Mouse (Mus musculus): ENCODE measurements at regions not wholly inside any gene's neighbourhood (a gene's known extent, or its start where the extent isn't known, plus 50 kb on each side); places are given as distances from the start of the nearest gene placed in this dataset.

- Histone ChIP-seq H3K4me2 (ENCODE audit: low read depth, low read length) (no peak overlapping the region), H3K36me3 (ENCODE audit: control insufficient read depth, insufficient read depth, low read length) (no peaks in the 10 kb centered on the region)
Observed at GRCm38 (mm10) chr17:9942171-9942570, 272.7 kb upstream of the Pabpc6 start.

GRCm38 (mm10) chr17:9939576-9939975, 270.1 kb upstream of the Pabpc6 start:
- WGBS, result 60% methylated on average over 6 of the region's 6 CpGs
- Histone ChIP-seq H3K9ac (replicated peaks; ENCODE audit: low read depth, low read length) (no peak overlapping the region), H3K4me1 (ENCODE audit: control insufficient read depth, insufficient read depth, low read length) (no peaks in the 10 kb centered on the region), H3K9me3 (ENCODE audit: control insufficient read depth, low read length) (no peaks in the 10 kb centered on the region), H3K27ac (ENCODE audit: low read depth, low read length) (no peak overlapping the region), H3K4me2 (ENCODE audit: low read depth, low read length) (no peak overlapping the region), H3K27me3 (ENCODE audit: control insufficient read depth, insufficient read depth, low read length) (no peaks in the 10 kb centered on the region), H3K4me3 (ENCODE audit: low read depth, low read length) (no peak overlapping the region), H3K36me3 (ENCODE audit: control insufficient read depth, insufficient read depth, low read length) (no peaks in the 10 kb centered on the region)
- ATAC-seq (ENCODE audit: low read depth), result no peak

More at GRCm38 (mm10) chr17:9942171-9942570, 272.7 kb upstream of the Pabpc6 start:
- ATAC-seq (ENCODE audit: low read depth), result no peak
- Histone ChIP-seq H3K27me3 (ENCODE audit: control insufficient read depth, insufficient read depth, low read length) (no peaks in the 10 kb centered on the region), H3K4me1 (ENCODE audit: control insufficient read depth, insufficient read depth, low read length) (no peaks in the 10 kb centered on the region), H3K27ac (ENCODE audit: low read depth, low read length) (no peak overlapping the region), H3K9me3 (ENCODE audit: control insufficient read depth, low read length) (no peaks in the 10 kb centered on the region), H3K9ac (replicated peaks; ENCODE audit: low read depth, low read length) (no peak overlapping the region), H3K4me3 (ENCODE audit: low read depth, low read length) (no peak overlapping the region)
- WGBS, result 90% methylated on average over 4 of the region's 4 CpGs

GRCm38 (mm10) chr17:9938426-9938825, 268.9 kb upstream of the Pabpc6 start:
- Histone ChIP-seq H3K36me3 (ENCODE audit: control insufficient read depth, insufficient read depth, low read length) (no peaks in the 10 kb centered on the region), H3K9me3 (ENCODE audit: control insufficient read depth, low read length) (no peaks in the 10 kb centered on the region), H3K9ac (replicated peaks; ENCODE audit: low read depth, low read length) (no peak overlapping the region), H3K4me3 (ENCODE audit: low read depth, low read length) (no peak overlapping the region), H3K4me2 (ENCODE audit: low read depth, low read length) (no peak overlapping the region), H3K4me1 (ENCODE audit: control insufficient read depth, insufficient read depth, low read length) (no peaks in the 10 kb centered on the region), H3K27me3 (ENCODE audit: control insufficient read depth, insufficient read depth, low read length) (no peaks in the 10 kb centered on the region), H3K27ac (ENCODE audit: low read depth, low read length) (no peak overlapping the region)
- ATAC-seq (ENCODE audit: low read depth), result no peak
- WGBS, result 51% methylated on average over 10 of the region's 10 CpGs

- H3K36me3 ChIP-seq (ENCODE audit: control insufficient read depth, insufficient read depth, low read length), result no peaks in the 10 kb centered on the region
- H3K4me2 ChIP-seq (ENCODE audit: low read depth, low read length), result no peak overlapping the region
- H3K9me3 ChIP-seq (ENCODE audit: control insufficient read depth, low read length), result no peaks in the 10 kb centered on the region
- no peaks in the 10 kb centered on the region for H3K27me3 ChIP-seq (ENCODE audit: control insufficient read depth, insufficient read depth, low read length)
- no peak for ATAC-seq (ENCODE audit: low read depth)
- H3K4me1 ChIP-seq (ENCODE audit: control insufficient read depth, insufficient read depth, low read length), result no peaks in the 10 kb centered on the region
- H3K27ac ChIP-seq (ENCODE audit: low read depth, low read length), result no peak overlapping the region
- 72% methylated on average over 5 of the region's 5 CpGs for WGBS
- no peak overlapping the region for H3K4me3 ChIP-seq (ENCODE audit: low read depth, low read length)
- H3K9ac ChIP-seq (replicated peaks; ENCODE audit: low read depth, low read length), result no peak overlapping the region
Observed at GRCm38 (mm10) chr17:9937211-9937610, 267.7 kb upstream of the Pabpc6 start.

- H3K9me3 ChIP-seq (ENCODE audit: control insufficient read depth, low read length), result no peaks in the 10 kb centered on the region
- no peaks in the 10 kb centered on the region for H3K4me1 ChIP-seq (ENCODE audit: control insufficient read depth, insufficient read depth, low read length)
- H3K4me3 ChIP-seq (ENCODE audit: low read depth, low read length), result no peak overlapping the region
- H3K27me3 ChIP-seq (ENCODE audit: control insufficient read depth, insufficient read depth, low read length), result no peaks in the 10 kb centered on the region
- no peak overlapping the region for H3K27ac ChIP-seq (ENCODE audit: low read depth, low read length)
- 82% methylated on average over 8 of the region's 8 CpGs for WGBS
- no peaks in the 10 kb centered on the region for H3K36me3 ChIP-seq (ENCODE audit: control insufficient read depth, insufficient read depth, low read length)
- no peak overlapping the region for H3K4me2 ChIP-seq (ENCODE audit: low read depth, low read length)
- ATAC-seq (ENCODE audit: low read depth), result no peak
- H3K9ac ChIP-seq (replicated peaks; ENCODE audit: low read depth, low read length), result no peak overlapping the region
Observed at GRCm38 (mm10) chr17:9932186-9932585, 262.7 kb upstream of the Pabpc6 start.

- Histone ChIP-seq H3K27me3 (ENCODE audit: control insufficient read depth, insufficient read depth, low read length) (no peaks in the 10 kb centered on the region), H3K4me2 (ENCODE audit: low read depth, low read length) (no peak overlapping the region), H3K9ac (replicated peaks; ENCODE audit: low read depth, low read length) (no peak overlapping the region), H3K9me3 (ENCODE audit: control insufficient read depth, low read length) (no peaks in the 10 kb centered on the region), H3K27ac (ENCODE audit: low read depth, low read length) (no peak overlapping the region), H3K4me1 (ENCODE audit: control insufficient read depth, insufficient read depth, low read length) (no peaks in the 10 kb centered on the region), H3K36me3 (ENCODE audit: control insufficient read depth, insufficient read depth, low read length) (no peaks in the 10 kb centered on the region), H3K4me3 (ENCODE audit: low read depth, low read length) (no peak overlapping the region)
- 90% methylated on average over 6 of the region's 6 CpGs for WGBS
- ATAC-seq (ENCODE audit: low read depth), result no peak
Observed at GRCm38 (mm10) chr17:9931526-9931925, 262.0 kb upstream of the Pabpc6 start.

- Histone ChIP-seq H3K4me2 (ENCODE audit: low read depth, low read length) (no peak overlapping the region), H3K27ac (ENCODE audit: low read depth, low read length) (no peak overlapping the region), H3K27me3 (ENCODE audit: control insufficient read depth, insufficient read depth, low read length) (no peaks in the 10 kb centered on the region), H3K4me1 (ENCODE audit: control insufficient read depth, insufficient read depth, low read length) (no peaks in the 10 kb centered on the region), H3K36me3 (ENCODE audit: control insufficient read depth, insufficient read depth, low read length) (no peaks in the 10 kb centered on the region), H3K4me3 (ENCODE audit: low read depth, low read length) (no peak overlapping the region), H3K9ac (replicated peaks; ENCODE audit: low read depth, low read length) (no peak overlapping the region), H3K9me3 (ENCODE audit: control insufficient read depth, low read length) (no peaks in the 10 kb centered on the region)
- 68% methylated on average over 8 of the region's 8 CpGs for WGBS
- ATAC-seq (ENCODE audit: low read depth), result no peak
Observed at GRCm38 (mm10) chr17:9929448-9930088, 260.1 kb upstream of the Pabpc6 start.

GRCm38 (mm10) chr17:9927724-9928123, 258.2 kb upstream of the Pabpc6 start:
- 70% methylated on average over 8 of the region's 8 CpGs for WGBS
- no peak overlapping the region for H3K27ac ChIP-seq (ENCODE audit: low read depth, low read length)
- H3K4me1 ChIP-seq (ENCODE audit: control insufficient read depth, insufficient read depth, low read length), result no peaks in the 10 kb centered on the region
- H3K4me2 ChIP-seq (ENCODE audit: low read depth, low read length), result no peak overlapping the region
- H3K9ac ChIP-seq (replicated peaks; ENCODE audit: low read depth, low read length), result no peak overlapping the region
- no peaks in the 10 kb centered on the region for H3K36me3 ChIP-seq (ENCODE audit: control insufficient read depth, insufficient read depth, low read length)
- no peaks in the 10 kb centered on the region for H3K27me3 ChIP-seq (ENCODE audit: control insufficient read depth, insufficient read depth, low read length)
- H3K4me3 ChIP-seq (ENCODE audit: low read depth, low read length), result no peak overlapping the region
- ATAC-seq (ENCODE audit: low read depth), result no peak
- H3K9me3 ChIP-seq (ENCODE audit: control insufficient read depth, low read length), result no peaks in the 10 kb centered on the region

DNA sequence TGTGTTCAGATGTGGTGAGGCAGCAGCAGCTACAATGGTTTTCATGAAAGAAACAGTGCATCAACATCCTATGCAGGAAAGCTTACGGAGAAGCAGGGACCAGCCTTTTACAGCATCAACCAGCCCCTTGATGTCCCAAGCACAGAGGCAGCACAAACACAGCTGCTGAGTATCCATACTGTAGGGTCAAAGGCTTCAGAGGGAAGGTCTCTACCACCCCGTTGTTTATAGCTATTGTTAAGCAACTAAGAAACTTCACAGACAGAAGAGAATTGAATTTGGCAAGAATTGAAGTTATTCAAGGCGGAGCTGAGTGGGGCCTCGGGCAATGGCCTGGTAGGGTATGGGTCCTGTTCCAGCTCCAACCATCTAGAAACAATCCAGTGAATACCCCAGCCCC, 256.8 kb upstream of the Pabpc6 start:
- Histone ChIP-seq H3K4me3 (ENCODE audit: low read depth, low read length) (no peak overlapping the region), H3K4me1 (ENCODE audit: control insufficient read depth, insufficient read depth, low read length) (no peaks in the 10 kb centered on the region), H3K27me3 (ENCODE audit: control insufficient read depth, insufficient read depth, low read length) (no peaks in the 10 kb centered on the region), H3K36me3 (ENCODE audit: control insufficient read depth, insufficient read depth, low read length) (no peaks in the 10 kb centered on the region), H3K4me2 (ENCODE audit: low read depth, low read length) (no peak overlapping the region), H3K27ac (ENCODE audit: low read depth, low read length) (no peak overlapping the region), H3K9me3 (ENCODE audit: control insufficient read depth, low read length) (no peaks in the 10 kb centered on the region), H3K9ac (replicated peaks; ENCODE audit: low read depth, low read length) (no peak overlapping the region)
- 39% methylated on average over 4 of the region's 4 CpGs for WGBS
- ATAC-seq (ENCODE audit: low read depth), result no peak
